Mouse (Mus musculus): ENCODE data around the gene Top1. TPM values are rescaled to one million over a fixed set of nuclear protein-coding genes. Genes with fewer than 3 reads are reported as not detected.

The Top1 gene
- polyA plus RNA-seq, 1 experiment from 2014 or later: 29.7 TPM

- no peak for ATAC-seq (ENCODE audit: low FRiP score, low TSS enrichment)
- 82% methylated on average over 13 of the region's 13 CpGs for WGBS
- Histone ChIP-seq H3K4me2 (replicated peaks; ENCODE audit: low read depth) (no peak overlapping the region), H3K9ac (ENCODE audit: low read length) (no peak overlapping the region), H3K27ac (replicated peaks) (no peak overlapping the region), H3K27me3 (ENCODE audit: control insufficient read depth, insufficient read depth, low read length) (no peaks in the 10 kb centered on the region), H3K9me3 (ENCODE audit: control insufficient read depth, low read length) (no peaks in the 10 kb centered on the region), H3K4me3 (ENCODE audit: low read depth, low read length) (no peak overlapping the region), H3K36me3 (ENCODE audit: control insufficient read depth, insufficient read depth, low read length) (no peaks in the 10 kb centered on the region), H3K4me1 (replicated peaks; ENCODE audit: control insufficient read depth, insufficient read depth) (no peaks in the 10 kb centered on the region)
- no peak for TF ChIP-seq EP300 (optimal IDR thresholded peaks at IDR 0.05)
- no peak for TF ChIP-seq CTCF (IDR thresholded peaks at IDR 0.05; ENCODE audit: low read depth)
- no peak for DNase-seq (ENCODE audit: low spot score)
These were observed 5.6 kb upstream of the Top1 start for GRCm38 (mm10) chr2:160639911-160640717.

DNA sequence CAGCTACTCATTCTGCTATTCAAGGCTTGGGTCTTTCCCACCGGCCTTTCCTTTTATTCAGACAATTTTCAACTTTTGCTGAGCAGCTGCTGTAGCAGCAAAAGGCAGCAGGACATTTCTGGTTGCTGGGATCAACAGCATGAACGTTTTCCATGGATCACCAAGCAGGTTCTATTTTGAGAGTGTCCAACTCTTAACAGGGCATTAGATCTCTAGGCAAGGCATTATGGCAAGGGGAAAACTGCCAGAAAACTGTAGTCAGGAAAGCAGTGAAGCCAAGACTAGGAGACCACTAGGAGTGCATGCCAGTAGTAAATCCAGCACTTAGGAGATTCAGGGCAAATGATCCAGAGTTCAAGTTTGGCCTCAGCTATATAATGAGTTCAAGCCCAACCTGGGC is 4.5 kb upstream of the Top1 start:
- ATAC-seq (ENCODE audit: low FRiP score, low TSS enrichment) (no peak), DNase-seq (ENCODE audit: low spot score) (no peak)
- TF ChIP-seq EP300 (optimal IDR thresholded peaks at IDR 0.05): no peak
- no peak for TF ChIP-seq CTCF (IDR thresholded peaks at IDR 0.05; ENCODE audit: low read depth)
- 37% methylated on average over 2 of the region's 2 CpGs for WGBS
- Histone ChIP-seq H3K27ac (replicated peaks) (no peak overlapping the region), H3K4me3 (ENCODE audit: low read depth, low read length) (no peak overlapping the region), H3K4me2 (replicated peaks; ENCODE audit: low read depth) (no peak overlapping the region), H3K9ac (ENCODE audit: low read length) (no peak overlapping the region), H3K9me3 (ENCODE audit: control insufficient read depth, low read length) (no peaks in the 10 kb centered on the region), H3K36me3 (ENCODE audit: control insufficient read depth, insufficient read depth, low read length) (no peaks in the 10 kb centered on the region), H3K27me3 (ENCODE audit: control insufficient read depth, insufficient read depth, low read length) (no peaks in the 10 kb centered on the region), H3K4me1 (replicated peaks; ENCODE audit: control insufficient read depth, insufficient read depth) (no peaks in the 10 kb centered on the region)

- Histone ChIP-seq H3K4me2 (replicated peaks; ENCODE audit: low read depth) (peak overlapping the region; percentile 47), H3K4me1 (replicated peaks; ENCODE audit: control insufficient read depth, insufficient read depth) (peaks cover 4% of the 10 kb centered on the region), H3K9me3 (ENCODE audit: control insufficient read depth, low read length) (no peaks in the 10 kb centered on the region), H3K27ac (replicated peaks) (peak overlapping the region; percentile 99), H3K27me3 (ENCODE audit: control insufficient read depth, insufficient read depth, low read length) (no peaks in the 10 kb centered on the region), H3K4me3 (ENCODE audit: low read depth, low read length) (peak overlapping the region; percentile 100), H3K36me3 (ENCODE audit: control insufficient read depth, insufficient read depth, low read length) (no peaks in the 10 kb centered on the region), H3K9ac (ENCODE audit: low read length) (peak overlapping the region; percentile 100)
- ATAC-seq (ENCODE audit: low FRiP score, low TSS enrichment) (no peak), DNase-seq (ENCODE audit: low spot score) (peak; percentile 65)
- WGBS: under 1% methylated on average over 67 of the region's 76 CpGs
- TF ChIP-seq CTCF (IDR thresholded peaks at IDR 0.05; ENCODE audit: low read depth) (no peak), EP300 (optimal IDR thresholded peaks at IDR 0.05) (no peak)
These were observed 606 bp downstream of the Top1 start for GRCm38 (mm10) chr2:160646144-160646844.

DNA sequence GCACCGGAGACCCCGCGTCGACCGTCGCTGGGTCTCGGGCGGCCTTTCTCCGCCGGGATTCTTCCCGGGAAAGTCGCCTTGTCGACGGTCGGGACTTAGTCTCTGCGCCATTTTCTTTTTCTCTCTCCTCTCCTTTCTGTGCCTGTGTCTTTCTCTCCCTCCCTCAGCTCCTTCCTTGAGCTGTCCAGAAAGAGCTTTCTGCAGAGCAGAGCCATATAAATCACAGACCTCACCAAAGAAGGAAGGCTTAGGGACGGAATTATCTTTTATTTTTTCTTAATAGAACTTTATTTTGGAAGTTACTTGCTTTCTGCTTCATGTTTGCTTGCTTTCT is 1.1 kb downstream of the Top1 start:
- no peak for TF ChIP-seq CTCF (IDR thresholded peaks at IDR 0.05; ENCODE audit: low read depth)
- no peak for TF ChIP-seq EP300 (optimal IDR thresholded peaks at IDR 0.05)
- Histone ChIP-seq H3K36me3 (ENCODE audit: control insufficient read depth, insufficient read depth, low read length) (no peaks in the 10 kb centered on the region), H3K9me3 (ENCODE audit: control insufficient read depth, low read length) (no peaks in the 10 kb centered on the region), H3K9ac (ENCODE audit: low read length) (peak overlapping the region; percentile 100), H3K4me1 (replicated peaks; ENCODE audit: control insufficient read depth, insufficient read depth) (peaks cover 4% of the 10 kb centered on the region), H3K4me3 (ENCODE audit: low read depth, low read length) (peak overlapping the region; percentile 100), H3K27me3 (ENCODE audit: control insufficient read depth, insufficient read depth, low read length) (no peaks in the 10 kb centered on the region), H3K4me2 (replicated peaks; ENCODE audit: low read depth) (peak overlapping the region; percentile 47), H3K27ac (replicated peaks) (peak overlapping the region; percentile 99)
- ATAC-seq (ENCODE audit: low FRiP score, low TSS enrichment) (no peak), DNase-seq (ENCODE audit: low spot score) (no peak)
- WGBS: under 1% methylated on average over 17 of the region's 17 CpGs

- H3K9ac ChIP-seq (ENCODE audit: low read length): no peak overlapping the region; the same call in 1 of the 2 replicates
- peak overlapping the region; percentile 100 for H3K4me3 ChIP-seq (ENCODE audit: low read depth, low read length)
- peaks cover 4% of the 10 kb centered on the region for H3K4me1 ChIP-seq (replicated peaks; ENCODE audit: control insufficient read depth, insufficient read depth)
- no peak for ATAC-seq (ENCODE audit: low FRiP score, low TSS enrichment)
- no peaks in the 10 kb centered on the region for H3K36me3 ChIP-seq (ENCODE audit: control insufficient read depth, insufficient read depth, low read length)
- no peak for TF ChIP-seq EP300 (optimal IDR thresholded peaks at IDR 0.05)
- no peak for TF ChIP-seq CTCF (IDR thresholded peaks at IDR 0.05; ENCODE audit: low read depth)
- H3K4me2 ChIP-seq (replicated peaks; ENCODE audit: low read depth): peak overlapping the region; percentile 47
- DNase-seq (ENCODE audit: low spot score): no peak
- no peaks in the 10 kb centered on the region for H3K9me3 ChIP-seq (ENCODE audit: control insufficient read depth, low read length)
- 34% methylated on average over 2 of the region's 2 CpGs for WGBS
- no peak overlapping the region for H3K27ac ChIP-seq (replicated peaks)
- H3K27me3 ChIP-seq (ENCODE audit: control insufficient read depth, insufficient read depth, low read length): no peaks in the 10 kb centered on the region
These were observed 2.4 kb downstream of the Top1 start for GRCm38 (mm10) chr2:160648097-160648496.

- peaks cover 4% of the 10 kb centered on the region for H3K4me1 ChIP-seq (replicated peaks; ENCODE audit: control insufficient read depth, insufficient read depth)
- H3K27ac ChIP-seq (replicated peaks): no peak overlapping the region
- no peaks in the 10 kb centered on the region for H3K9me3 ChIP-seq (ENCODE audit: control insufficient read depth, low read length)
- H3K4me3 ChIP-seq (ENCODE audit: low read depth, low read length): no peak overlapping the region
- 53% methylated on average over 2 of the region's 2 CpGs for WGBS
- H3K27me3 ChIP-seq (ENCODE audit: control insufficient read depth, insufficient read depth, low read length): no peaks in the 10 kb centered on the region
- H3K4me2 ChIP-seq (replicated peaks; ENCODE audit: low read depth): 0 out of 2 replicates have a peak overlapping the region, but pooled peaks have one; percentile 21
- ATAC-seq (ENCODE audit: low FRiP score, low TSS enrichment) (no peak), DNase-seq (ENCODE audit: low spot score) (no peak)
- no peak overlapping the region for H3K9ac ChIP-seq (ENCODE audit: low read length)
- H3K36me3 ChIP-seq (ENCODE audit: control insufficient read depth, insufficient read depth, low read length): no peaks in the 10 kb centered on the region
- TF ChIP-seq CTCF (IDR thresholded peaks at IDR 0.05; ENCODE audit: low read depth): no peak
These were observed 3.4 kb downstream of the Top1 start for GRCm38 (mm10) chr2:160649072-160649471.

Data from stomach, postnatal 0 days (tissue).